Mouse (Mus musculus): ENCODE results near the gene Magea4.

The Magea4 gene

DNA sequence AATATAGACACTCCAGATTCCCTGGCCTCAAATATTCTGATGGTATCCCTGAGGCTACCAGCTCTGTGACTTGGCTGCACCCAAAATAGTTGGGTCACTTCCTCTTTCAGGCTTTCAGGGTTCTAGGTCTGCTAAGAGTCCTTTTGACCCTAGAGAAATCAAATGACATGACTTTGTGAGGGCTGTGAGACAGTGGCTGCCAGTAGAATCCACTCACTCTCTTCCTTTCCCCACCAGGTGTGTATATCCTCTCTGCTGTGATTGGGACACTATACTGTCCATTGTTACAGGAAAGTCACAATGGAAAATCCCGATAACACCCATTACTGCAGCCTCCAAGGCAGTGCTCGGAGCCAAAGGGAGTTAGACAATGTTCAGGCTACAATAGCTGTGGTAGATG lies at the start of gene Magea4:
Magea4 (plus strand) TSS at position 301 of the 400 bp plus-strand sequence.
- DNase-seq = no peak

DNA sequence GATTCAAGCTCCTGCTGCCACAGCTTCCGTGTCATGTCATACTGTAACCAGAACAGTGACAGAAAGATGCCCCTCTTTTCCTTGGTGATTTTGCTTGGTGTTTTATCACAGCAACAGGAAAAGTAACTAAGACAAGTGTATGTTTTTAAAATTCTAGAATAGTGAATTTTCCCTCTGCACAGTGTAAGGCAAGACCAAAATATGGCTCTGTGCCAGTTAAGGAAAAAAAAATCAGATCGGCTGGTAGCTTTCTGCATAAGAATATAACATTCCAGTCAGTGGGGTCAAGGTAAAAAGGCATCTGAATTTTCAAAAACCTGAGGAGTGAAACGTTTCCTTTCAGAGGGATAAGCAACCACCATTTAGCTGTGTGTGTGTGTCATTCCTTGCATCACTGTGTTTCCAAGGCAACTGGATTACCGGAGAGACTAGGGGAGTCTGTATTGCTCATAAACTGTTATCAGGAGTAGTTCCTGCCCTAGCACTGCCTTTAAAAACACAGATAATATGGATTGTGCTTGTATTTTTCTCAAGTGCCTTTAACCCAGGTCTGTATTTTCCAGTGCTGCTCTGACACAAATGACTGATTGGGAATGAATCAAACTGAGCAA lies 18.8 kb upstream of the Magea4 start:
- DNase-seq = no peak

DNA sequence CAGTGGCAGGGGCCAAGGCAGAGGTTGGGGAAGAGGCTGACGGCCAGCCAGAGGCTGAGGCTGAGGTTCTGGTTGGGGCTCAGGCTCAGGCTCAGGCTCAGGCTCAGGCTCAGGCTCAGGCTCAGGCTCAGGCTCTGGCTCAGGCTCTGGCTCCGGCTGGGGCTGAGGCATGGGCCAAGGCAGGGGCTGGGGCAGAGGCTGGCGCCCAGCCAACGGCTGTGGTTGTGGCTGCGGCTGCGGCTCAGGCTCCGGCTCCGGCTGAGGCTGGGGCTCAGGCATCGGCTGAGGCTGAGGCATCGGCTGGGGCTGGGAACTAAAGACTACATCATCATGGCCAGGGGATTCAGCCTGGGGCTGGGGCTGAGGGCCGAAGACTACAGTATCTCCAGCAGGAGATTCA lies 48.8 kb downstream of the Magea4 start:
- DNase-seq = no peak
